Mouse (Mus musculus) bone marrow, adult 2 months (tissue): ENCODE data around the gene Slc22a14.

Experiments
- CTCF ChIP-seq: fragments of 200-500 bp; IDR thresholded peaks from 2 replicates; pipeline ENCODE4 v1.5.1; 2011; ENCODE audit warnings: low read length, control low read depth; ENCODE audit not compliant: control insufficient read depth, insufficient read depth
- POLR2A ChIP-seq: fragments of 200-500 bp; IDR thresholded peaks from 2 replicates; pipeline ENCODE4 v1.6.1; 2011; ENCODE audit warnings: low read depth, mild to moderate bottlenecking, control low read depth, low read length, borderline replicate concordance; ENCODE audit not compliant: control insufficient read depth

DNA sequence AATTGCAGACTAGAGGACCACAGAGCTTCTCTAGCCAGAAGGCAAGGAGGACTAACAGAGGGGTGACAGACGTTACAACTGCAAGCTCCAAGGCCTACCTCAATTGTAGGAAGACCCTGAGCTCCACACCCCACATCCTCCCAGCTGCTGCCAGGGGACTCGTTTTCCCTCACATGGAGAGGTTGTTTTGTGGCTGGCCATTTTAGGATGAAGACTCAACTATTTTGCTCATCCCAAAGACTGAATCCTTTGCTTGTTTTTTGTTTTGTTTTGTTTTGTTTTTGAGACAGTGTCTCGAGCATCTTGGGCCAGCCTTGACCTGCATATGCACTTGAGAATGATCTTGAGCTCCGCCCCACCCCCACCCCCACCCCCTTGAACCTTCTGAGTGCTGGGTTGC, 206.5 kb downstream of the Slc22a14 start, which contains the start of gene Gm47289:
- TF ChIP-seq POLR2A (no peak), CTCF (no peak)
